Mouse (Mus musculus): ENCODE data around the gene Dmrtc2. TPM values are rescaled to one million over a fixed set of nuclear protein-coding genes. Genes with fewer than 3 reads are reported as not detected.
"Not testable (repeated sequence)": the region's sequence is repeated elsewhere in the genome, so short reads cannot be mapped to it uniquely, and the experiment has no call there.

The Dmrtc2 gene
- total and polyA plus RNA-seq, 2 experiments from 2014 or later, result not detected

GRCm38 (mm10) chr7:24840331-24840730 is 29.5 kb upstream of the Dmrtc2 start:
- 60% methylated on average over 3 of the region's 3 CpGs for WGBS

DNA sequence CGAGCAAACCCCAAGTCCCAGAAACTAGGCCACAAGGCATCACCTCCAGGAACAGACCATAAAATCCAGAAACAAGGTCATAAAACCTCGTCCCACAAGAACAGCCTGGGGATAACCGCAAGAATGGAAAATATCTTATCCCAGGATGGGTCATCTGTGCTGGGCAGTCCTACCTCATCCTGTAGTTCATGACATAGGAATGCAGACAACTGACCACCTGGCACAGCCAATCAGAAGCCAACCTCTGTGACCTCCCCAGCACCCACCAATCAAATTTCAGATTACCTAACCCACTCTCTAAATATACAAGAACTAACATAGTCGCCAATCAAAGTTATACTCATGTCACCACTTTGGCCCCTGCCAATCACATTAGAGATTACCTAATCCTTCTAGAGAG is 28.8 kb upstream of the Dmrtc2 start:
- 66% methylated on average over 4 of the region's 4 CpGs for WGBS

More at GRCm38 (mm10) chr7:24840331-24840730, 29.5 kb upstream of the Dmrtc2 start:
- no peak for DNase-seq (ENCODE audit: low spot score)
- no peak overlapping the region for H3K27ac ChIP-seq (ENCODE audit: low read depth)
- no peak overlapping the region for H3K4me3 ChIP-seq (ENCODE audit: low read depth, low read length)
- ATAC-seq (ENCODE audit: insufficient read depth, low read depth), result no peak
- H3K4me1 ChIP-seq (ENCODE audit: control insufficient read depth, insufficient read depth), result no peaks in the 10 kb centered on the region
- TF ChIP-seq EP300 (IDR thresholded peaks at IDR 0.05; ENCODE audit: low read depth) (no peak), CTCF (IDR thresholded peaks at IDR 0.05; ENCODE audit: low read depth) (no peak)
- H3K9ac ChIP-seq (replicated peaks; ENCODE audit: low read depth, low read length), result no peak overlapping the region
- no peaks in the 10 kb centered on the region for H3K9me3 ChIP-seq (replicated peaks; ENCODE audit: control insufficient read depth, low read length)
- no peak overlapping the region for H3K4me2 ChIP-seq (ENCODE audit: low read depth, low read length)
- H3K27me3 ChIP-seq (ENCODE audit: control insufficient read depth, insufficient read depth, low read length), result no peaks in the 10 kb centered on the region
- H3K36me3 ChIP-seq (replicated peaks; ENCODE audit: control insufficient read depth, insufficient read depth, low read length), result no peaks in the 10 kb centered on the region

GRCm38 (mm10) chr7:24844144-24844543 is 25.7 kb upstream of the Dmrtc2 start:
- ATAC-seq (ENCODE audit: insufficient read depth, low read depth) (no peak), DNase-seq (ENCODE audit: low spot score) (no peak)
- Histone ChIP-seq H3K4me3 (ENCODE audit: low read depth, low read length) (no peak overlapping the region), H3K9ac (replicated peaks; ENCODE audit: low read depth, low read length) (no peak overlapping the region), H3K4me1 (ENCODE audit: control insufficient read depth, insufficient read depth) (no peaks in the 10 kb centered on the region), H3K9me3 (replicated peaks; ENCODE audit: control insufficient read depth, low read length) (no peaks in the 10 kb centered on the region), H3K36me3 (replicated peaks; ENCODE audit: control insufficient read depth, insufficient read depth, low read length) (no peaks in the 10 kb centered on the region), H3K27ac (ENCODE audit: low read depth) (no peak overlapping the region), H3K27me3 (ENCODE audit: control insufficient read depth, insufficient read depth, low read length) (no peaks in the 10 kb centered on the region), H3K4me2 (ENCODE audit: low read depth, low read length) (no peak overlapping the region)
- WGBS, result 29% methylated on average over 5 of the region's 5 CpGs
- TF ChIP-seq CTCF (IDR thresholded peaks at IDR 0.05; ENCODE audit: low read depth) (no peak), EP300 (IDR thresholded peaks at IDR 0.05; ENCODE audit: low read depth) (no peak)

More for the DNA sequence above, 28.8 kb upstream of the Dmrtc2 start:
- no peak overlapping the region for H3K4me3 ChIP-seq (ENCODE audit: low read depth, low read length)
- H3K27me3 ChIP-seq (ENCODE audit: control insufficient read depth, insufficient read depth, low read length), result no peaks in the 10 kb centered on the region
- no peaks in the 10 kb centered on the region for H3K9me3 ChIP-seq (replicated peaks; ENCODE audit: control insufficient read depth, low read length)
- no peak overlapping the region for H3K9ac ChIP-seq (replicated peaks; ENCODE audit: low read depth, low read length)
- no peaks in the 10 kb centered on the region for H3K36me3 ChIP-seq (replicated peaks; ENCODE audit: control insufficient read depth, insufficient read depth, low read length)
- H3K4me2 ChIP-seq (ENCODE audit: low read depth, low read length), result no peak overlapping the region
- TF ChIP-seq EP300 (IDR thresholded peaks at IDR 0.05; ENCODE audit: low read depth) (no peak), CTCF (IDR thresholded peaks at IDR 0.05; ENCODE audit: low read depth) (no peak)
- no peak for DNase-seq (ENCODE audit: low spot score)
- H3K4me1 ChIP-seq (ENCODE audit: control insufficient read depth, insufficient read depth), result no peaks in the 10 kb centered on the region
- no peak overlapping the region for H3K27ac ChIP-seq (ENCODE audit: low read depth)
- no peak for ATAC-seq (ENCODE audit: insufficient read depth, low read depth)

DNA sequence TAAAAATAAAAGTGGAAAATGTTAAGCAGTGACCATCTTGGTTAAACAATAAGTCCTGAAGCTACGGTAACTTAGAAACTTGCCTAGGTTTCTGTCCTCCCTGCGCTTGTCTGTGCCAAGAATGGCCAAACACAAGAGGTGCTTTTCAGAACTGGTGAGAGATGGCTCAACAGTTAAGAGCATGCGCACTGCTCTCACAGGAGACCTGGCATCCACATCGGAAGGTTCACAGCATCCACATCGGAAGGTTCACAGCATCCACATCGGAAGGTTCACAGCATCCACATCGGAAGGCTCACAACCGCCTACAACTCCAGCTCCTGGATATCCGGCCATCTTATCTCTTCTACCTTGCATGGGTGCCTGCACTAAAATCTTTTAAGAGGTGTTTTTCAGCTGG is 24.7 kb upstream of the Dmrtc2 start:
- Histone ChIP-seq H3K4me1 (ENCODE audit: control insufficient read depth, insufficient read depth) (no peaks in the 10 kb centered on the region), H3K36me3 (replicated peaks; ENCODE audit: control insufficient read depth, insufficient read depth, low read length) (no peaks in the 10 kb centered on the region), H3K27me3 (ENCODE audit: control insufficient read depth, insufficient read depth, low read length) (no peaks in the 10 kb centered on the region), H3K9me3 (replicated peaks; ENCODE audit: control insufficient read depth, low read length) (no peaks in the 10 kb centered on the region), H3K4me2 (ENCODE audit: low read depth, low read length) (no peak overlapping the region), H3K4me3 (ENCODE audit: low read depth, low read length) (no peak overlapping the region), H3K27ac (ENCODE audit: low read depth) (no peak overlapping the region), H3K9ac (replicated peaks; ENCODE audit: low read depth, low read length) (no peak overlapping the region)
- 74% methylated on average over 9 of the region's 9 CpGs for WGBS
- no peak for TF ChIP-seq CTCF (IDR thresholded peaks at IDR 0.05; ENCODE audit: low read depth)
- no peak for TF ChIP-seq EP300 (IDR thresholded peaks at IDR 0.05; ENCODE audit: low read depth)
- no peak for ATAC-seq (ENCODE audit: insufficient read depth, low read depth)
- no peak for DNase-seq (ENCODE audit: low spot score)

DNA sequence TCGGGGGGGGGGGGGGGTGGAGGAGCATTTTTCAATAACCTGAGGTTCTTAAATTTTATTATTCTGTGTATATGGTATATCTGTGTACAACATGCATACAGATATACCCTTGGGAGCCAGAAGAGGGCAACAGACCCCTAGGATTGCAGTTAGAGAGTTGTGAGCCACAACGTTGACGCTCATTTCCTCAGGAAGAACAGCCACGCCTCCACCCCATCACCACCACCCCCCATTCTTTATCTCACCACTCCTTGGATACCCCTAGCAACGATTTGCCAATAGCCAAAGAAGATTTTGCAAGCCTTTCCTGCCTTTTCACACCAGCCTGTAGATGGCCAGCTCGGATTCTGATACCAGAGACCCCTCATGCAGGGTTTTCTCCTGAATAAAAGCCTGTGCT is 24.1 kb upstream of the Dmrtc2 start:
- peak; percentile 26 for DNase-seq (ENCODE audit: low spot score)
- Histone ChIP-seq H3K4me3 (ENCODE audit: low read depth, low read length) (no peak overlapping the region), H3K9me3 (replicated peaks; ENCODE audit: control insufficient read depth, low read length) (no peaks in the 10 kb centered on the region), H3K4me1 (ENCODE audit: control insufficient read depth, insufficient read depth) (no peaks in the 10 kb centered on the region), H3K27me3 (ENCODE audit: control insufficient read depth, insufficient read depth, low read length) (no peaks in the 10 kb centered on the region), H3K9ac (replicated peaks; ENCODE audit: low read depth, low read length) (no peak overlapping the region), H3K4me2 (ENCODE audit: low read depth, low read length) (no peak overlapping the region), H3K36me3 (replicated peaks; ENCODE audit: control insufficient read depth, insufficient read depth, low read length) (no peaks in the 10 kb centered on the region), H3K27ac (ENCODE audit: low read depth) (no peak overlapping the region)
- ATAC-seq (ENCODE audit: insufficient read depth, low read depth), result no peak
- WGBS, result 2% methylated on average over 6 of the region's 6 CpGs
- no peak for TF ChIP-seq EP300 (IDR thresholded peaks at IDR 0.05; ENCODE audit: low read depth)
- TF ChIP-seq CTCF (IDR thresholded peaks at IDR 0.05; ENCODE audit: low read depth), result no peak

GRCm38 (mm10) chr7:24846576-24846975 is 23.3 kb upstream of the Dmrtc2 start:
- H3K4me3 ChIP-seq (ENCODE audit: low read depth, low read length); H3K9ac ChIP-seq (replicated peaks; ENCODE audit: low read depth, low read length); ATAC-seq (ENCODE audit: insufficient read depth, low read depth); H3K27me3 ChIP-seq (ENCODE audit: control insufficient read depth, insufficient read depth, low read length); H3K4me2 ChIP-seq (ENCODE audit: low read depth, low read length); H3K4me1 ChIP-seq (ENCODE audit: control insufficient read depth, insufficient read depth); H3K27ac ChIP-seq (ENCODE audit: low read depth); DNase-seq (ENCODE audit: low spot score); H3K9me3 ChIP-seq (replicated peaks; ENCODE audit: control insufficient read depth, low read length); H3K36me3 ChIP-seq (replicated peaks; ENCODE audit: control insufficient read depth, insufficient read depth, low read length): not testable (repeated sequence)
- 25% methylated on average over 2 of the region's 2 CpGs for WGBS

Data from heart, postnatal 0 days (tissue).